Mouse (Mus musculus) heart, postnatal 25 days (tissue): Measurements from ENCODE around the gene Gm16442. TPM values are rescaled to one million over a fixed set of nuclear protein-coding genes. Genes with fewer than 3 reads are reported as not detected.
"Not testable (repeated sequence)": the region's sequence is repeated elsewhere in the genome, so short reads cannot be mapped to it uniquely, and the experiment has no call there.

Experiments
- DNase-seq: peaks from one replicate; pipeline ENCODE4 v3.0.0; 2022; ENCODE audit warnings: low spot score
- intact Hi-C: fragments of 180-260 bp; cut with DNase I; formaldehyde crosslinking; loops from one replicate; pipeline ENCODE4 v1.15.1; 2025
- total RNA-seq, 2 experiments: library from RNA; stranded (reverse); gene quantifications; 2 replicates each; pipeline ENCODE4 v1.2.3; 2021

Gm16442 gene
- total RNA-seq, result not detected

- intact Hi-C loops, DNase-seq: not testable (repeated sequence)
Measured at GRCm38 (mm10) chr7:20122479-20122878, at the start of gene Gm16442. Gene Gm16442, minus strand, starts transcription at chr7:20122579.

- DNase-seq, intact Hi-C loops: not testable (repeated sequence)
Measured at GRCm38 (mm10) chr7:20168277-20168676, 45.9 kb upstream of the Gm16442 start, which contains the start of gene Vmn1r94. Gene Vmn1r94, minus strand, starts transcription at chr7:20168377.

DNA sequence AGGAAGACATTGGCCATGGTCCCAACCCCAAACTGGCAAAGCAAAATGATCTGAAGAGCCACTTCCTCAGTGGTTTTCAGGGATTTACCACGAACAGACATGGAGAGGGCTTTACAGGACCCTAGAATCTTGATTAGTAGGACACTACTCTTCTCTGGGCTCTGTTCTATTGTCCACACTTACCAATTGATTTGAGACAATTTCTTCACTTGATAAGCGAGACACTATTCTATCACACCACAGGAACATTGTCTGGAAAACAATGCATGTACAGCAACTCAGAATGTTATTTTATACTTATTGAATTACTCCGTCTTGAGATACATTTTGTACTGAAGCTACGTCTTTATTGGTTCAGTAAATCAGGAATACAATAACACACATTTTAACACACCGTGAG lies 16.6 kb upstream of the Gm16442 start, which contains the start of gene Vmn1r93:
Gene Vmn1r93 (minus strand): TSS at position 101 of the 400 bp plus-strand sequence.
- DNase-seq, intact Hi-C loops: not testable (repeated sequence)

DNA sequence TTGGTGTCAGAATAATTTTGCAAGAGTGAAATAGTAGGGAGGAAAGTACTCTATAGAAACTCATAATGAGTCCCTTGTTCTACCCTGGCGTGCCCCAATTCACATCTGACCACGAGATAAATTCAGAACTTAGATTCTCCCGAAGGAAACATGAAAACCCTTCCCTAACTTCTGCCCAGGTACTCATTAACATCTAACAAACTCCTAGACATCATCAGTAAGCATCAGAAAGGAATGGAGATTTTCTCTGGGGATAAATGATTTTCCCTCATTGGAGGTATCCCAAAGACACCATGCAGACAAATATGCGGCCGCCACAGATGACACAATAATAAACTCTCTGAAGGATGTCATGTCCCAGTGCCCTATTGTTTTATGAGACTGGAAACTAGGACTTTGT lies 23.0 kb downstream of the Gm16442 start, which contains the start of gene Vmn1r91:
Gene Vmn1r91 (plus strand): TSS at position 301 of the 400 bp plus-strand sequence.
- DNase-seq, intact Hi-C loops: not testable (repeated sequence)

- intact Hi-C loops, DNase-seq: not testable (repeated sequence)
Measured at GRCm38 (mm10) chr7:20078118-20078517, 44.3 kb downstream of the Gm16442 start.

Other genes with a start within 250 kb of the Gm16442 start
- not detected for gene Ceacam19, start 234.6 kb downstream of the Gm16442 start, total RNA-seq
- gene Pvr, start 201.4 kb downstream of the Gm16442 start, total RNA-seq, result 10 to 100 TPM; 19.3 to 20.1 TPM
- 1 to 10 TPM; 1.8 to 2.8 TPM for gene Igsf23, start 171.8 kb downstream of the Gm16442 start, total RNA-seq
- gene Ceacam20, start 157.2 kb downstream of the Gm16442 start, total RNA-seq, result not detected
- not detected for gene Nlrp9b, start 131.1 kb downstream of the Gm16442 start, total RNA-seq
- not detected for gene Vmn1r91, start 22.9 kb downstream of the Gm16442 start, total RNA-seq
- not detected for gene Vmn1r93, start 16.5 kb upstream of the Gm16442 start, total RNA-seq
- not detected for gene Vmn1r94, start 45.8 kb upstream of the Gm16442 start, total RNA-seq
- not detected for gene Vmn1r95, start 71.1 kb upstream of the Gm16442 start, total RNA-seq
- not detected for gene Gm6164, start 83.0 kb upstream of the Gm16442 start, total RNA-seq
- not detected for gene Gm4498, start 111.2 kb upstream of the Gm16442 start, total RNA-seq
- not detected for gene Gm5890, start 140.3 kb upstream of the Gm16442 start, total RNA-seq
- gene Gm4133, start 211.5 kb upstream of the Gm16442 start, total RNA-seq, result not detected